Mouse (Mus musculus) hindbrain, embryonic 10.5 days (tissue): Measurements from ENCODE around the gene Cep72. TPM values are rescaled to one million over a fixed set of nuclear protein-coding genes. Genes with fewer than 3 reads are reported as not detected.

Source experiments
- DNase-seq: peaks from one replicate; pipeline ENCODE4 v3.0.0-alpha.2; 2017; ENCODE audit warnings: low spot score
- H3K27ac ChIP-seq: fragments of 300-500 bp; sonication (generic); 2 replicates; pipeline ENCODE4 v1.5.1; 2016; ENCODE audit warnings: mild to moderate bottlenecking, moderate library complexity
- H3K27me3 ChIP-seq: fragments of 300-500 bp; sonication (generic); 2 replicates; pipeline ENCODE4 v1.6.1; 2016; ENCODE audit warnings: mild to moderate bottlenecking; ENCODE audit not compliant: poor library complexity, insufficient read depth, severe bottlenecking
- H3K36me3 ChIP-seq: fragments of 300-500 bp; sonication (generic); 2 replicates; pipeline ENCODE4 v1.6.1; 2016; ENCODE audit warnings: mild to moderate bottlenecking, moderate library complexity
- H3K4me1 ChIP-seq: fragments of 300-500 bp; sonication (generic); replicated peaks from 2 replicates; pipeline ENCODE4 v1.6.1; 2016; ENCODE audit warnings: mild to moderate bottlenecking
- H3K4me3 ChIP-seq: fragments of 300-500 bp; sonication (generic); 2 replicates; pipeline ENCODE4 v1.5.1; 2016; ENCODE audit warnings: mild to moderate bottlenecking, moderate library complexity
- H3K9me3 ChIP-seq: fragments of 300-500 bp; sonication (generic); 2 replicates; pipeline ENCODE4 v1.6.1; 2016; ENCODE audit warnings: mild to moderate bottlenecking, moderate library complexity
- WGBS: fragments of 180-500 bp; shearing (Covaris S2); methylation state at CpG from one replicate; pipeline ENCODE4 v1.1.7; 2016; 5-methylcytosine and 5-hydroxymethylcytosine counted together
- polyA plus RNA-seq: library from polyadenylated mRNA; unstranded; fragments of >200 nt; fragmentation: Nextera tagmentation; extraction: Ambion mirVana; gene quantifications from 2 replicates; pipeline ENCODE4 v1.2.1, GENCODE M21; 2016

Cep72 gene
- polyA plus RNA-seq, 1 experiment from 2014 or later = 17.0 TPM

GRCm38 (mm10) chr13:74066576-74066975, 4.5 kb upstream of the Cep72 start:
- DNase-seq = no peak
- Histone ChIP-seq H3K27ac (no peak overlapping the region), H3K27me3 (no peaks in the 10 kb centered on the region), H3K4me3 (no peak overlapping the region), H3K9me3 (no peaks in the 10 kb centered on the region), H3K4me1 (no peaks in the 10 kb centered on the region), H3K36me3 (no peaks in the 10 kb centered on the region)
- WGBS = 80% methylated on average over 1 of the region's 1 CpGs

- no peak overlapping the region for H3K27ac ChIP-seq
- peaks cover 7% of the 10 kb centered on the region; the same call in 1 of the 2 replicates for H3K4me1 ChIP-seq
- H3K9me3 ChIP-seq = no peaks in the 10 kb centered on the region
- no peaks in the 10 kb centered on the region for H3K27me3 ChIP-seq
- peaks cover under 1% of the 10 kb centered on the region; the same call in 1 of the 2 replicates for H3K36me3 ChIP-seq
- H3K4me3 ChIP-seq = no peak overlapping the region
- 80% methylated on average over 1 of the region's 1 CpGs for WGBS
- no peak for DNase-seq
These were observed 1.4 kb upstream of the Cep72 start for GRCm38 (mm10) chr13:74063340-74064050.

GRCm38 (mm10) chr13:74062378-74063128, 454 bp upstream of the Cep72 start:
- no peaks in the 10 kb centered on the region for H3K27me3 ChIP-seq
- peaks cover 10% of the 10 kb centered on the region for H3K36me3 ChIP-seq
- H3K9me3 ChIP-seq = no peaks in the 10 kb centered on the region
- peak overlapping the region; percentile 86 for H3K4me3 ChIP-seq
- WGBS = 28% methylated on average over 11 of the region's 11 CpGs
- DNase-seq = no peak
- H3K4me1 ChIP-seq = peaks cover 7% of the 10 kb centered on the region; the same call in 1 of the 2 replicates
- H3K27ac ChIP-seq = peak overlapping the region; percentile 99

GRCm38 (mm10) chr13:74058081-74058480, 4.0 kb downstream of the Cep72 start:
- DNase-seq = no peak
- no peak overlapping the region for H3K4me3 ChIP-seq
- WGBS = 94% methylated on average over 9 of the region's 9 CpGs
- H3K27ac ChIP-seq = no peak overlapping the region
- H3K36me3 ChIP-seq = peaks cover 50% of the 10 kb centered on the region
- H3K4me1 ChIP-seq = peaks cover 7% of the 10 kb centered on the region; the same call in 1 of the 2 replicates
- H3K9me3 ChIP-seq = no peaks in the 10 kb centered on the region
- no peaks in the 10 kb centered on the region for H3K27me3 ChIP-seq

- no peaks in the 10 kb centered on the region for H3K9me3 ChIP-seq
- no peak for DNase-seq
- H3K27me3 ChIP-seq = no peaks in the 10 kb centered on the region
- peaks cover 4% of the 10 kb centered on the region; the same call in 1 of the 2 replicates for H3K4me1 ChIP-seq
- H3K36me3 ChIP-seq = peaks cover 69% of the 10 kb centered on the region
- H3K4me3 ChIP-seq = no peak overlapping the region
- 92% methylated on average over 1 of the region's 1 CpGs for WGBS
- no peak overlapping the region for H3K27ac ChIP-seq
These were observed 5.9 kb downstream of the Cep72 start for GRCm38 (mm10) chr13:74056194-74056593.

- 91% methylated on average over 3 of the region's 3 CpGs for WGBS
- Histone ChIP-seq H3K27me3 (no peaks in the 10 kb centered on the region), H3K9me3 (no peaks in the 10 kb centered on the region), H3K4me1 (no peaks in the 10 kb centered on the region), H3K27ac (no peak overlapping the region), H3K36me3 (peaks cover 83% of the 10 kb centered on the region), H3K4me3 (no peak overlapping the region)
- DNase-seq = no peak
These were observed 22.2 kb downstream of the Cep72 start for GRCm38 (mm10) chr13:74039926-74040325.

GRCm38 (mm10) chr13:74035776-74036175, 26.3 kb downstream of the Cep72 start:
- Histone ChIP-seq H3K4me3 (no peak overlapping the region), H3K27me3 (no peaks in the 10 kb centered on the region), H3K4me1 (no peaks in the 10 kb centered on the region), H3K36me3 (peaks cover 54% of the 10 kb centered on the region), H3K27ac (no peak overlapping the region), H3K9me3 (no peaks in the 10 kb centered on the region)
- WGBS = 90% methylated on average over 2 of the region's 2 CpGs
- no peak for DNase-seq

- H3K36me3 ChIP-seq = peaks cover 44% of the 10 kb centered on the region
- WGBS = 91% methylated on average over 2 of the region's 2 CpGs
- no peaks in the 10 kb centered on the region for H3K9me3 ChIP-seq
- DNase-seq = no peak
- H3K27ac ChIP-seq = no peak overlapping the region
- no peaks in the 10 kb centered on the region for H3K4me1 ChIP-seq
- no peaks in the 10 kb centered on the region for H3K27me3 ChIP-seq
- H3K4me3 ChIP-seq = no peak overlapping the region
These were observed 27.3 kb downstream of the Cep72 start for GRCm38 (mm10) chr13:74034756-74035155.

- H3K4me1 ChIP-seq = no peaks in the 10 kb centered on the region
- peaks cover 15% of the 10 kb centered on the region; the same call in 1 of the 2 replicates for H3K36me3 ChIP-seq
- no peak overlapping the region for H3K4me3 ChIP-seq
- no peaks in the 10 kb centered on the region for H3K27me3 ChIP-seq
- DNase-seq = no peak
- H3K27ac ChIP-seq = no peak overlapping the region
- WGBS = 86% methylated on average over 8 of the region's 8 CpGs
- H3K9me3 ChIP-seq = no peaks in the 10 kb centered on the region
These were observed 31.0 kb downstream of the Cep72 start for GRCm38 (mm10) chr13:74031133-74031532.

- 89% methylated on average over 7 of the region's 7 CpGs for WGBS
- Histone ChIP-seq H3K9me3 (no peaks in the 10 kb centered on the region), H3K4me1 (0 out of 2 replicates have a peak, but pooled peaks cover under 1% of the 10 kb centered on the region), H3K4me3 (no peak overlapping the region), H3K36me3 (peaks cover 12% of the 10 kb centered on the region; the same call in 1 of the 2 replicates), H3K27ac (no peak overlapping the region), H3K27me3 (no peaks in the 10 kb centered on the region)
- DNase-seq = no peak
These were observed 31.4 kb downstream of the Cep72 start for GRCm38 (mm10) chr13:74030691-74031090.

GRCm38 (mm10) chr13:74029013-74029412, 33.1 kb downstream of the Cep72 start:
- no peaks in the 10 kb centered on the region for H3K9me3 ChIP-seq
- H3K36me3 ChIP-seq = 0 out of 2 replicates have a peak, but pooled peaks cover 10% of the 10 kb centered on the region
- H3K4me1 ChIP-seq = peaks cover 9% of the 10 kb centered on the region; the same call in 1 of the 2 replicates
- no peak overlapping the region for H3K27ac ChIP-seq
- WGBS = 80% methylated on average over 2 of the region's 2 CpGs
- no peaks in the 10 kb centered on the region for H3K27me3 ChIP-seq
- no peak overlapping the region for H3K4me3 ChIP-seq
- no peak for DNase-seq

GRCm38 (mm10) chr13:74028116-74028515, 34.0 kb downstream of the Cep72 start:
- peaks cover 9% of the 10 kb centered on the region; the same call in 1 of the 2 replicates for H3K4me1 ChIP-seq
- H3K36me3 ChIP-seq = 0 out of 2 replicates have a peak, but pooled peaks cover 7% of the 10 kb centered on the region
- no peaks in the 10 kb centered on the region for H3K9me3 ChIP-seq
- H3K4me3 ChIP-seq = no peak overlapping the region
- no peaks in the 10 kb centered on the region for H3K27me3 ChIP-seq
- no peak for DNase-seq
- H3K27ac ChIP-seq = no peak overlapping the region
- WGBS = 64% methylated on average over 2 of the region's 2 CpGs

- no peaks in the 10 kb centered on the region for H3K9me3 ChIP-seq
- peak; percentile 28 for DNase-seq
- H3K27me3 ChIP-seq = no peaks in the 10 kb centered on the region
- no peak overlapping the region for H3K4me3 ChIP-seq
- H3K36me3 ChIP-seq = no peaks in the 10 kb centered on the region
- H3K4me1 ChIP-seq = peaks cover 9% of the 10 kb centered on the region; the same call in 1 of the 2 replicates
- 14% methylated on average over 2 of the region's 2 CpGs for WGBS
- no peak overlapping the region for H3K27ac ChIP-seq
These were observed 35.9 kb downstream of the Cep72 start for GRCm38 (mm10) chr13:74026215-74026614.
